Mouse (Mus musculus): ENCODE results near the gene Nup50. TPM values are rescaled to one million over a fixed set of nuclear protein-coding genes. Genes with fewer than 3 reads are reported as not detected.
"Not testable (repeated sequence)": the region's sequence is repeated elsewhere in the genome, so short reads cannot be mapped to it uniquely, and the experiment has no call there.

Nup50 gene
- total RNA-seq (2015) (43.6 and 44.8 TPM in 2 replicates), total RNA-seq (2017) (87.7 and 99.3 TPM in 2 replicates)

GRCm38 (mm10) chr15:84922884-84923507 is at the start of gene Nup50:
Gene Nup50 (plus strand): TSS chr15:84923411.
- ATAC-seq (replicated peaks; ENCODE audit: poor library complexity): peak; percentile 80

- ATAC-seq (replicated peaks; ENCODE audit: poor library complexity): no peak
These were observed 49.3 kb upstream of the Nup50 start for GRCm38 (mm10) chr15:84873867-84874266.

- no peak for ATAC-seq (replicated peaks; ENCODE audit: poor library complexity)
These were observed 46.0 kb upstream of the Nup50 start for GRCm38 (mm10) chr15:84877029-84877815.

- no peak for ATAC-seq (replicated peaks; ENCODE audit: poor library complexity)
These were observed 35.1 kb upstream of the Nup50 start for GRCm38 (mm10) chr15:84888066-84888465.

GRCm38 (mm10) chr15:84891246-84891645 is 32.0 kb upstream of the Nup50 start:
- ATAC-seq (replicated peaks; ENCODE audit: poor library complexity): no peak

GRCm38 (mm10) chr15:84891658-84892057 is 31.6 kb upstream of the Nup50 start:
- ATAC-seq (replicated peaks; ENCODE audit: poor library complexity): peak; percentile 76

- not testable (repeated sequence) for ATAC-seq (replicated peaks; ENCODE audit: poor library complexity)
These were observed 27.0 kb upstream of the Nup50 start for GRCm38 (mm10) chr15:84896216-84896615.

GRCm38 (mm10) chr15:84896664-84897063 is 26.5 kb upstream of the Nup50 start:
- no peak for ATAC-seq (replicated peaks; ENCODE audit: poor library complexity)

- ATAC-seq (replicated peaks; ENCODE audit: poor library complexity): no peak
These were observed 25.1 kb upstream of the Nup50 start for GRCm38 (mm10) chr15:84898077-84898476.

- no peak for ATAC-seq (replicated peaks; ENCODE audit: poor library complexity)
These were observed 19.3 kb upstream of the Nup50 start for GRCm38 (mm10) chr15:84903843-84904385.

- ATAC-seq (replicated peaks; ENCODE audit: poor library complexity): no peak
These were observed 10.0 kb upstream of the Nup50 start for GRCm38 (mm10) chr15:84913201-84913600.

GRCm38 (mm10) chr15:84919938-84920337 is 3.3 kb upstream of the Nup50 start, which contains the start of gene Gm29666:
Gene Gm29666 (minus strand): TSS chr15:84920038.
- no peak for ATAC-seq (replicated peaks; ENCODE audit: poor library complexity)

- peak; percentile 14 for ATAC-seq (replicated peaks; ENCODE audit: poor library complexity)
These were observed 434 bp downstream of the Nup50 start for GRCm38 (mm10) chr15:84923508-84924181.

GRCm38 (mm10) chr15:84924781-84925315 is 1.6 kb downstream of the Nup50 start:
- 0 out of 2 replicates have a peak, but pooled peaks have one; percentile 29 for ATAC-seq (replicated peaks; ENCODE audit: poor library complexity)

- peak; percentile 35; the same call in 1 of the 2 replicates for ATAC-seq (replicated peaks; ENCODE audit: poor library complexity)
These were observed 2.3 kb downstream of the Nup50 start for GRCm38 (mm10) chr15:84925495-84926018.

- ATAC-seq (replicated peaks; ENCODE audit: poor library complexity): no peak
These were observed 9.1 kb downstream of the Nup50 start for GRCm38 (mm10) chr15:84932351-84932750.

GRCm38 (mm10) chr15:84934901-84935300 is 11.7 kb downstream of the Nup50 start:
- ATAC-seq (replicated peaks; ENCODE audit: poor library complexity): no peak

GRCm38 (mm10) chr15:84940102-84940501 is 16.9 kb downstream of the Nup50 start:
- ATAC-seq (replicated peaks; ENCODE audit: poor library complexity): no peak

- no peak for ATAC-seq (replicated peaks; ENCODE audit: poor library complexity)
These were observed 19.6 kb downstream of the Nup50 start for GRCm38 (mm10) chr15:84942647-84943285.

- ATAC-seq (replicated peaks; ENCODE audit: poor library complexity): no peak
These were observed 21.1 kb downstream of the Nup50 start for GRCm38 (mm10) chr15:84944319-84944718.
